Mouse (Mus musculus): Measurements from ENCODE around the gene Hadh. TPM values are rescaled to one million over a fixed set of nuclear protein-coding genes. Genes with fewer than 3 reads are reported as not detected.

Gene Hadh
- polyA plus RNA-seq (2017; shearing (Covaris generic)): 39.8 TPM

DNA sequence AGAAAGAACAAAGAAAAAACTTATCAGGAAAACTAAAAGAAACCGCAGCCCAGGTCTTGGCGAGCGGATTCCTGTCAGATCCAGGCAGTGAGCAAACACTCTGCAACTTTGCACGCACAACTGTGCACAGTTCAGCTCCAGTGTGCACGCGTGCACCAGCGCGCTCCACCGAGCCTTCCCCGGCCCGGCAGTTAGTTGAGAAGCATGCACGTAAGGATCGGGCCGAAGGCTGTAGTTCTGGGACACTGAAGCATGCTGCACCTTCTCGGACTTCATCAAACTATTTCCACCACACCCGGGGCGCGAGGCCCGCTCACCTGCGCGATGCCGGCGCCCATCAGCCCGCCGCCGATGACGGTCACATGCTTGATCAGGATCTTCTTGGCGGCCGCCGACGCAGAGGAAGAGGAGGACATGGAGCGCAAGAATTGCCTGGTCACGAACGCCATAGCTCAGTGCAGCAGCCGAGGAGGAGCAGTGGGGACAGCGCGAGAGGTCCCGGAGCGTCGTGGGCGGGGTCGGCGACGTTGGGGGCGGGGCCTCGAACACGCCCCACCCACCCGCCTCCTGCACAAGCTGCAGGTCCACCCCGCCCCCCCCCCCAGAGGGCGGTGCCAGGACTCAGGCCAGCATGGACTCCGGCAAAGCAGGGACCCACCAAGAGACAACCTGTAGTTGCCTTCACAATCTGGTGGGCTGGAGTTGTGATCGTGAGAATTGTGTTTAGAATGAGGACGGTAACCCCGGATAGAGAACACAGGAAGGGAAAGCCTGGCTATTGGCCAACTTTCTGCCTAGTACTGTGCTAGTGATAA, at the start of gene Hadh:
Gene Hadh (minus strand): TSS at position 543 of the 815 bp plus-strand sequence.

GRCm38 (mm10) chr3:131302452-131303319, 30.8 kb upstream of the Hadh start, which contains the start of gene Cyp2u1:
Cyp2u1 (minus strand) TSS chr3:131303227.

Other genes with a start within 250 kb of the Hadh start
- gene Lef1, start 161.6 kb downstream of the Hadh start, polyA plus RNA-seq (2017; shearing (Covaris generic)): 250 TPM
- gene Cyp2u1, start 31.1 kb upstream of the Hadh start, polyA plus RNA-seq (2017; shearing (Covaris generic)): 1.0 TPM
- not detected for gene Sgms2, start 219.3 kb upstream of the Hadh start, polyA plus RNA-seq (2017; shearing (Covaris generic))

Data from effector memory CD4-positive, alpha-beta T cell, adult 7 months (primary cell).